In the genomic region with DNA sequence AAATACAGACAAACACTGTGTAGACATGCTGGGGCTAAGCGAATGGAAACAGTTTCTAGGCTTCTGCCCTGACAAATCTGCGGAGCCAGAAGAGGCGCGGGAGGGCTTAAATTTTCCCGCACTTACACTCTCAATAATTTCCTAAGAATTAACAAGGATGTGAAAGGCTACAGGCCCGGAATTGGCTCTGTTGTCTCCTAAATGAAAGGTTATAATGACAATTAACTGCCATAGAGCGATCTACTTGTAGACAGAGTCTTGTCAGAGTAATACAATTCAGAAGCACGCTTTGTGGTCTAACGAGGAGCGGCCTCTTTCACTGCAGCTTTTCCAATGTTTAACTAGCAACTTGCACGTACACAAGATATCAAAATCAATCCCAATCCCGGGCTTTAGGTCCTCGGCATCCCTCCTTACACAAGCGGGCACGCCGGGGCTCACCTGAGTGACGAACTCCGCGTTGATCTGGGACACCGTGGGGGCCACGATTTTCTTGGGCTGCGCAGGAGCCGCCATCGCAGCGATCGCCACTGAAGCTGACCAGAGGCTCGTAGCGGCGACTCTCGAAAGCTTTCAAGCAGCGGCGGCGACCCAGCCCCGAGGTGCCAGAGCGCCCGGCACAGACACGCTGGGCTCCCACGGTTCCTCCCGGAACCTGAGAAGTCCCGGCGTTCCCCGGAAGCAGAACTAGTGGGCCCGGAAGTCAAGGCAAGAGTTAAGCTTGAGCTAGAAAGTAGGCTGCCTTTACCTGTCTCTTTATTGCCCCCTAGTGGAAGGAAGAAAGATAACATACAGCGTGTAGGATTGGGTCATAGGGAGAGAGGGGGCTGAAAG, we compare ENCODE assay signal across 8 mouse cellular contexts. TPM values are rescaled to one million over a fixed set of nuclear protein-coding genes. Genes with fewer than 3 reads are reported as not detected.
DNase-seq lines count a peak whose midpoint lies in the region; ATAC-seq lines count a peak whose summit lies in the region.

No protein-coding gene starts in this region.

- H3K9ac ChIP-seq in hindbrain, embryonic 15.5 days = peak overlapping the region; percentile 85

- H3K9me3 ChIP-seq in hindbrain, embryonic 15.5 days = no peaks in the 10 kb centered on the region

- under 1% methylated on average over 44 of the region's 44 CpGs for WGBS in hindbrain, embryonic 15.5 days

- peak; percentile 64 for DNase-seq in WW6 (ENCODE audit: low read depth, low spot score)
- peak; percentile 83 for DNase-seq in cerebellum, postnatal 36 days
- DNase-seq in frontal cortex, postnatal 36 days (ENCODE audit: low spot score in 2 of 2) = peak; percentile 80 to 86
- peak; percentile 76 for DNase-seq in left cerebral cortex, adult 11 months (ENCODE audit: low spot score)
- DNase-seq in lung, postnatal 4 days = peak; percentile 85 to 87
- DNase-seq in retina, postnatal 7 days (ENCODE audit: low read depth, low spot score) = peak; percentile 76
- peak; percentile 81 for DNase-seq in urinary bladder, postnatal 14 days (ENCODE audit: low spot score)

- peak overlapping the region; percentile 93 for H3K4me2 ChIP-seq in hindbrain, embryonic 15.5 days

- H3K27ac ChIP-seq in hindbrain, embryonic 15.5 days (replicated peaks) = 0 out of 2 replicates have a peak overlapping the region, but pooled peaks have one; percentile 29

- peaks cover 9% of the 10 kb centered on the region; the same call in 1 of the 2 replicates for H3K36me3 ChIP-seq in hindbrain, embryonic 15.5 days

- ATAC-seq in hindbrain, embryonic 15.5 days (ENCODE audit: low FRiP score, low read depth) = peak; percentile 96

- peaks cover 17% of the 10 kb centered on the region for H3K4me1 ChIP-seq in hindbrain, embryonic 15.5 days (replicated peaks)

- peak overlapping the region; percentile 78 for H3K4me3 ChIP-seq in hindbrain, embryonic 15.5 days

- H3K27me3 ChIP-seq in hindbrain, embryonic 15.5 days = no peaks in the 10 kb centered on the region

RNA-seq across cellular contexts. Expression of gene Aqr, which starts 12.0 kb away (rescaled TPM):
- polyA plus RNA-seq in hindbrain, embryonic 15.5 days (2015; fragmentation: Nextera tagmentation; extraction: Ambion mirVana) = 35.3 and 38.3 TPM in 2 replicates

RNA-seq across cellular contexts. Expression of gene Zfp770, which starts 26.4 kb away (rescaled TPM):
- 5.2 and 5.4 TPM in 2 replicates for polyA plus RNA-seq in hindbrain, embryonic 15.5 days (2015; fragmentation: Nextera tagmentation; extraction: Ambion mirVana)

Comparison
In these comparisons a context has a peak if more than half of its experiments do, and no peak if none do; other contexts are left out.
1. Peak in every context shown above with its lines: DNase-seq, ATAC-seq, H3K4me3 ChIP-seq and H3K27ac ChIP-seq.